Mouse (Mus musculus) cerebellum, adult (tissue): Measurements from ENCODE around the gene Agl.
"Not testable (repeated sequence)": the region's sequence is repeated elsewhere in the genome, so short reads cannot be mapped to it uniquely, and the experiment has no call there.

Source experiments
- ATAC-seq: cut with Nextera tagmentation; 2 replicates; pipeline ENCODE4 v1.9.2; 2017; ENCODE audit warnings: mild to moderate bottlenecking, moderate library complexity, mixed read lengths; ENCODE audit not compliant: insufficient number of reproducible peaks, low FRiP score, low TSS enrichment

Gene Agl

GRCm38 (mm10) chr3:116752818-116753217, 55.1 kb downstream of the Agl start:
- no peak for ATAC-seq

GRCm38 (mm10) chr3:116751191-116751860, 56.6 kb downstream of the Agl start:
- no peak; the same call in 1 of the 2 replicates for ATAC-seq

- no peak for ATAC-seq
Observed at GRCm38 (mm10) chr3:116748391-116749170, 59.4 kb downstream of the Agl start.

- not testable (repeated sequence) for ATAC-seq
Observed at GRCm38 (mm10) chr3:116747648-116748047, 60.3 kb downstream of the Agl start.

- no peak for ATAC-seq
Observed at GRCm38 (mm10) chr3:116740963-116741362, 67.0 kb downstream of the Agl start.

GRCm38 (mm10) chr3:116740106-116740505, 67.9 kb downstream of the Agl start:
- no peak for ATAC-seq

GRCm38 (mm10) chr3:116737326-116737731, 70.6 kb downstream of the Agl start:
- no peak for ATAC-seq

- no peak for ATAC-seq
Observed at GRCm38 (mm10) chr3:116729483-116730174, 78.3 kb downstream of the Agl start.

GRCm38 (mm10) chr3:116726807-116727206, 81.2 kb downstream of the Agl start:
- ATAC-seq, result no peak

GRCm38 (mm10) chr3:116723496-116724481, 84.2 kb downstream of the Agl start:
- no peak for ATAC-seq

- no peak for ATAC-seq
Observed at GRCm38 (mm10) chr3:116722980-116723379, 85.0 kb downstream of the Agl start.

GRCm38 (mm10) chr3:116718951-116719350, 89.0 kb downstream of the Agl start:
- no peak for ATAC-seq

GRCm38 (mm10) chr3:116713031-116713430, 94.9 kb downstream of the Agl start:
- no peak for ATAC-seq

GRCm38 (mm10) chr3:116712436-116712881, 95.5 kb downstream of the Agl start, which contains the start of gene Slc35a3:
Gene Slc35a3, minus strand, starts transcription at chr3:116712831.
- ATAC-seq, result peak; percentile 33; the same call in 1 of the 2 replicates

- ATAC-seq, result peak; percentile 91
Observed at GRCm38 (mm10) chr3:116711624-116712435, 96.1 kb downstream of the Agl start.

- no peak for ATAC-seq
Observed at GRCm38 (mm10) chr3:116710941-116711340, 97.0 kb downstream of the Agl start.

GRCm38 (mm10) chr3:116705637-116706204, 102.2 kb downstream of the Agl start:
- no peak for ATAC-seq

- ATAC-seq, result no peak
Observed at GRCm38 (mm10) chr3:116703835-116704234, 104.1 kb downstream of the Agl start.
